Mouse (Mus musculus): Measurements from ENCODE around the gene Rnf31. TPM values are rescaled to one million over a fixed set of nuclear protein-coding genes. Genes with fewer than 3 reads are reported as not detected.
A peak's percentile ranks its signal among the peaks of the same experiment; 100 is the strongest.

Rnf31 gene
- polyA plus RNA-seq (2016; fragmentation: Nextera tagmentation; extraction: Ambion mirVana), result 20.6 and 25.4 TPM in 2 replicates

GRCm38 (mm10) chr14:55591331-55591891 lies at the start of gene Rnf31:
Rnf31 (plus strand) TSS chr14:55591708.
- Histone ChIP-seq H3K9me3 (no peaks in the 10 kb centered on the region), H3K27me3 (no peaks in the 10 kb centered on the region), H3K27ac (peak within 1 kb of the TSS; percentile 97), H3K4me3 (peak within 1 kb of the TSS; percentile 71), H3K36me3 (peaks cover 32% of the 10 kb centered on the region), H3K4me2 (replicated peaks) (peak within 1 kb of the TSS; percentile 88), H3K4me1 (peaks cover 23% of the 10 kb centered on the region), H3K9ac (peak within 1 kb of the TSS; percentile 77)
- ATAC-seq (ENCODE audit: insufficient number of reproducible peaks, insufficient read depth, low FRiP score, low TSS enrichment), result peak; percentile 91
- under 1% methylated on average over 33 of the region's 33 CpGs for WGBS

DNA sequence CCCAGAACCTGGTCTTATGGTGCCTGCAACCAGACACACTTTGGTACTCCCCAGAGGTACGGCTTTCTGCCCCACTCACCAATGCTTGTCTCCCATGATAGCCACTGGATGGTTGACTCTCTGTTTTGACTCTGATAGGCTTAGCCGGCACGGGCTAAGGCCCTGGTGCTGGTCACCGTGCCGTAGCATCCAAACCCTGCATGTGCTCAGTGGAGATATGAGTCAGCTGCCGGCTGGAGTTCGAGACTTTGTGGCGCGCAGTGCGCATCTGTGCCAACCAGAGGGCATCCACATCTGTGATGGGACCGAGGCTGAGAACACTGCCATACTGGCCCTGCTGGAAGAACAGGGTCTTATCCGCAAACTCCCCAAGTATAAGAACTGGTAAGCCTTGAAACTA lies 49.2 kb upstream of the Rnf31 start:
- H3K4me3 ChIP-seq, result no peak overlapping the region
- H3K27ac ChIP-seq, result no peak overlapping the region
- H3K27me3 ChIP-seq, result no peaks in the 10 kb centered on the region
- no peaks in the 10 kb centered on the region for H3K9me3 ChIP-seq
- peaks cover 29% of the 10 kb centered on the region for H3K36me3 ChIP-seq
- no peak for ATAC-seq (ENCODE audit: insufficient number of reproducible peaks, insufficient read depth, low FRiP score, low TSS enrichment)
- 97% methylated on average over 12 of the region's 12 CpGs for WGBS
- H3K4me1 ChIP-seq, result peaks cover 11% of the 10 kb centered on the region
- no peak overlapping the region for H3K4me2 ChIP-seq (replicated peaks)
- no peak overlapping the region for H3K9ac ChIP-seq

DNA sequence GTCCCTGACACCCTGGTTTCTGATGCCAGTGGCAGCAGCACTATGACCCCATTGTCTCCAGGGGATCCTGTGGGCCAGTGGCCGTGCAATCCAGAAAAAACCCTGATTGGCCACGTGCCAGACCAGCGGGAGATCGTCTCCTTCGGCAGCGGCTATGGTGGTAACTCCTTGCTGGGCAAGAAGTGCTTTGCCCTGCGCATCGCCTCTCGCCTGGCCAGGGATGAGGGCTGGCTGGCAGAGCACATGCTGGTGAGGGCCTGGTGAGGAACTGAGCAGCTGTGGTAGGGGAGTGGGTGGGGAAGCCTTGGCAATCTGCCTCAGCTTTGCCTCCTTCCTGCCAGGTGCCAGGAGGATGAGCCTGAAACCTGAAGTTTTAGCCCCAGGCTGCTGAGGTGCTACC lies 47.2 kb upstream of the Rnf31 start:
- no peak for ATAC-seq (ENCODE audit: insufficient number of reproducible peaks, insufficient read depth, low FRiP score, low TSS enrichment)
- Histone ChIP-seq H3K4me3 (no peak overlapping the region), H3K9ac (no peak overlapping the region), H3K27me3 (no peaks in the 10 kb centered on the region), H3K27ac (no peak overlapping the region), H3K4me1 (peaks cover 11% of the 10 kb centered on the region), H3K9me3 (no peaks in the 10 kb centered on the region), H3K36me3 (peaks cover 49% of the 10 kb centered on the region), H3K4me2 (replicated peaks) (no peak overlapping the region)
- WGBS, result 86% methylated on average over 9 of the region's 9 CpGs

GRCm38 (mm10) chr14:55550191-55550590 lies 41.3 kb upstream of the Rnf31 start:
- Histone ChIP-seq H3K27me3 (no peaks in the 10 kb centered on the region), H3K36me3 (peaks cover 29% of the 10 kb centered on the region), H3K9me3 (no peaks in the 10 kb centered on the region), H3K4me3 (no peak overlapping the region), H3K4me1 (no peaks in the 10 kb centered on the region), H3K27ac (no peak overlapping the region), H3K9ac (no peak overlapping the region), H3K4me2 (replicated peaks) (no peak overlapping the region)
- WGBS, result 86% methylated on average over 6 of the region's 6 CpGs
- ATAC-seq (ENCODE audit: insufficient number of reproducible peaks, insufficient read depth, low FRiP score, low TSS enrichment), result no peak

GRCm38 (mm10) chr14:55551347-55551746 lies 40.2 kb upstream of the Rnf31 start:
- Histone ChIP-seq H3K27ac (no peak overlapping the region), H3K4me1 (no peaks in the 10 kb centered on the region), H3K36me3 (peaks cover 20% of the 10 kb centered on the region), H3K4me2 (replicated peaks) (no peak overlapping the region), H3K27me3 (no peaks in the 10 kb centered on the region), H3K9ac (no peak overlapping the region), H3K4me3 (no peak overlapping the region), H3K9me3 (no peaks in the 10 kb centered on the region)
- no peak for ATAC-seq (ENCODE audit: insufficient number of reproducible peaks, insufficient read depth, low FRiP score, low TSS enrichment)
- 75% methylated on average over 5 of the region's 5 CpGs for WGBS

GRCm38 (mm10) chr14:55551794-55552193 lies 39.7 kb upstream of the Rnf31 start:
- no peak overlapping the region for H3K4me2 ChIP-seq (replicated peaks)
- H3K9me3 ChIP-seq, result no peaks in the 10 kb centered on the region
- no peak overlapping the region for H3K9ac ChIP-seq
- no peak overlapping the region for H3K27ac ChIP-seq
- WGBS, result 94% methylated on average over 8 of the region's 8 CpGs
- ATAC-seq (ENCODE audit: insufficient number of reproducible peaks, insufficient read depth, low FRiP score, low TSS enrichment), result no peak
- H3K4me3 ChIP-seq, result no peak overlapping the region
- H3K36me3 ChIP-seq, result peaks cover 20% of the 10 kb centered on the region
- no peaks in the 10 kb centered on the region for H3K27me3 ChIP-seq
- peaks cover 2% of the 10 kb centered on the region; the same call in 1 of the 2 replicates for H3K4me1 ChIP-seq

DNA sequence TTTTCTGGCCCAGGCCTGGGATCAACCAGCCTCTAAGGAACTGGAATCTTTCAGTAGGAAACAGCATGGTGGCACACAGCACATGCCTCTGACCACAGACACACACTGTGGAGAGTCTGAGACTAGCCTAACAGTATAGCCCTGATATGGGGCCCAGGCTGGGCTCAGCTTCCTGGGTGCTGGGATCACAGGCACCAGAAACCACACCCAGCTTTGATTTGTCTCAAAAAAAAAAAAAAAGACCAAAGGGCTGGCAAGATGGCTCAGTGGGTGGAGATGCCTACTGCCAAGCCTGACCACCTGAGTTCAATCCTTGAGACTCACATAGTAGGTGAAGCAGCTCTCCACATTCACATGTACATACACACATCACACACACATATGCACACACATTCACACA lies 36.9 kb upstream of the Rnf31 start:
- H3K4me1 ChIP-seq, result peaks cover 6% of the 10 kb centered on the region; the same call in 1 of the 2 replicates
- H3K9ac ChIP-seq, result no peak overlapping the region
- no peak overlapping the region for H3K27ac ChIP-seq
- no peak for ATAC-seq (ENCODE audit: insufficient number of reproducible peaks, insufficient read depth, low FRiP score, low TSS enrichment)
- no peak overlapping the region for H3K4me2 ChIP-seq (replicated peaks)
- no peak overlapping the region for H3K4me3 ChIP-seq
- H3K9me3 ChIP-seq, result no peaks in the 10 kb centered on the region
- H3K27me3 ChIP-seq, result no peaks in the 10 kb centered on the region
- H3K36me3 ChIP-seq, result no peaks in the 10 kb centered on the region

GRCm38 (mm10) chr14:55555788-55556187 lies 35.7 kb upstream of the Rnf31 start:
- no peaks in the 10 kb centered on the region for H3K9me3 ChIP-seq
- no peak overlapping the region for H3K27ac ChIP-seq
- WGBS, result 79% methylated on average over 3 of the region's 3 CpGs
- H3K27me3 ChIP-seq, result no peaks in the 10 kb centered on the region
- no peak overlapping the region for H3K4me3 ChIP-seq
- no peaks in the 10 kb centered on the region for H3K36me3 ChIP-seq
- H3K9ac ChIP-seq, result no peak overlapping the region
- H3K4me2 ChIP-seq (replicated peaks), result no peak overlapping the region
- ATAC-seq (ENCODE audit: insufficient number of reproducible peaks, insufficient read depth, low FRiP score, low TSS enrichment), result no peak
- peaks cover 6% of the 10 kb centered on the region; the same call in 1 of the 2 replicates for H3K4me1 ChIP-seq

DNA sequence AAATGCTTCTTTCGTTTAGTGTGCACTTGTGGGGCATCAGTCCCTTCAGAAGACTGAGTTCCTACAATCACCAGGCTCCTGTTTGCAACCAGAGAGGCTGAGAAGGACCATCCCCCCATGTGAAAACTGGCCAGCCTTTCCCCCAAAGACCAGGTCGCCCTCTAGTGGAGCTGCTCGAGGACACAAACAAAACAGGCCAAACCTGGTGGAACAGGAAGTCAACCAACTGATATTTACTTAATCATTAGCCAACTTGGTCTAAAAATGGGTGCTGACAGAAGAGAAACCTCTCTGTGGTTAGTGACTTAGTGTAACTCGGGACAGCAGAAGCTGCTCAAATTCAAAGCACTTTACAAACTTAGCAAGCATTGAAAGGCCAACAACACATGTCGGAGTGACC lies 34.5 kb upstream of the Rnf31 start:
- 28% methylated on average over 5 of the region's 5 CpGs for WGBS
- Histone ChIP-seq H3K9me3 (no peaks in the 10 kb centered on the region), H3K4me2 (replicated peaks) (no peak overlapping the region), H3K4me1 (peaks cover 16% of the 10 kb centered on the region), H3K27me3 (no peaks in the 10 kb centered on the region), H3K9ac (no peak overlapping the region), H3K36me3 (no peaks in the 10 kb centered on the region), H3K27ac (no peak overlapping the region), H3K4me3 (no peak overlapping the region)
- ATAC-seq (ENCODE audit: insufficient number of reproducible peaks, insufficient read depth, low FRiP score, low TSS enrichment), result no peak

DNA sequence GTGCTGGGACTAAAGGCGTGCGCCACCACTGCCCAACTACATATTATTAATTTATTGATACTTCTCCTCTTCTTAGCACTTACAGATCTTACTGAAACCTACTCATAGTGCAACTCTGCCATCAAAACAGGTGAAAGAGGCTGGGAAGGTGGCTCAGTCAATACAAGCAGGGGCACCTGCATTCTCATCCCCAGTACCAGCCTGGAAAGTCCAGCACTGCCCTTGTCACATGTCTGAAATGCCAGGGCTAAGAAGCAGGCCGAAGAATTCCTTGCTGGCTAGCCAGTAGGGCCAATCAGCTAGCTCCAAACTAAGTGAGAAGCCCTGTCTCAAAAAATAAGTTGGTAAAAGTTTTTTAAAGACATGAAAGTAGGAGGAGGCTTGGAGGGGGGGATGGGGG lies 33.9 kb upstream of the Rnf31 start:
- 91% methylated on average over 3 of the region's 3 CpGs for WGBS
- no peaks in the 10 kb centered on the region for H3K27me3 ChIP-seq

DNA sequence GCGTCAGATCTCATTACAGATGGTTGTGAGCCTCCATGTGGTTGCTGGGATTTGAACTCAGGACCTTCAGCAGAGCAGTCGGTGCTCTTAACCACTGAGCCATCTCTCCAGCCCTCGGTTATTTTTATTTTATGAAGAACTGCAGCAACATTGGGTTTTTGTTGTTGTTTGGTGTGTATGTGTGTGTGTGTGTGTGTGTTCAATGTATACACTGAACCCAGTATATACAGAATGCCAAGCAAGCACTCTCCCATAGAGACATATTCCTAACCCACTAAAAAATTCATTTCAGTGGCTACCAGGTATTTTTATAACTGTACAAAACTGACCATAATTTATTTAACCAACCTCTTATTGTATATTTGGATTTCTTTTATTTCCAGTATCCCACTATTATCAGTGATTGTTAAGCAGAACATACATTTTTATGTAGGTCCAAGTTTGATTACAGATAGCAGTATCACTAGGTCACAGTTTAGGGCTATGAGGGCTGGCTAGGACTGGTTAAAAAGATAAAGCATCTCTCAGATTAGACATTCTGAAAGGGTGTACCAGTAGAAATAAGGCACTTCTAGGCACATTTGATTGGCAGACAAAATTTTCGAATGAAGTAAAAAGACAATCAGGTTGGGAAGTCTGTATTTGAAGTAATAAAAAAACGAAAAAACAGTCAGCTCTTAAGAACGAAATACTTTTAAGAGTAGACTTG lies 32.6 kb upstream of the Rnf31 start:
- Histone ChIP-seq H3K4me3 (peak overlapping the region; percentile 67), H3K27me3 (no peaks in the 10 kb centered on the region), H3K9me3 (no peaks in the 10 kb centered on the region), H3K27ac (no peak overlapping the region), H3K36me3 (peaks cover 7% of the 10 kb centered on the region), H3K4me1 (peaks cover 18% of the 10 kb centered on the region), H3K9ac (peak overlapping the region; percentile 80; the same call in 1 of the 2 replicates), H3K4me2 (replicated peaks) (peak overlapping the region; percentile 70)
- ATAC-seq (ENCODE audit: insufficient number of reproducible peaks, insufficient read depth, low FRiP score, low TSS enrichment), result no peak
- 55% methylated on average over 6 of the region's 6 CpGs for WGBS

More for the DNA sequence above, 33.9 kb upstream of the Rnf31 start:
- no peak overlapping the region for H3K27ac ChIP-seq
- no peak for ATAC-seq (ENCODE audit: insufficient number of reproducible peaks, insufficient read depth, low FRiP score, low TSS enrichment)
- no peak overlapping the region for H3K9ac ChIP-seq
- no peak overlapping the region for H3K4me3 ChIP-seq
- no peaks in the 10 kb centered on the region for H3K36me3 ChIP-seq
- no peaks in the 10 kb centered on the region for H3K9me3 ChIP-seq
- H3K4me2 ChIP-seq (replicated peaks), result no peak overlapping the region
- peaks cover 18% of the 10 kb centered on the region for H3K4me1 ChIP-seq

DNA sequence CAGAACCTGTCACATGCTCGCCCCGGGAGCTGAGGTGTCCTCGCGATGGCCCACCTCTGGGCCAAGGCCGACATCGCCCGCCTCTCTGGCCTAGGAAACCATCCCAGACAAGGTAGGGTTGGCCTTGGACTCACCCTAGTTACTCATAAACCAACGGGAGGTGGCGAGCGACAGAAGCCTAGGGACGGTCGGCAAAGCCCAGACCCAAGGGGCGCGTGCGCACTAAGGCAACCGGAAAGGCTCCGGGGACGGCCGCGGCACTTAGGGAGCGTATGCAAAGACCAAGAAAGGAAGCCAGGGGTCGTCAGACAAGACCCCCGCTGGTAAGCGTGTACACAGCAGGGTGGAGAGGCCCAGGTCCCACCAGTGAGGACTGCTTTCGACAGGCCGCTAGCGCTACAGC lies 31.7 kb upstream of the Rnf31 start, which contains the start of gene Dcaf11:
Gene Dcaf11 (plus strand): TSS at position 208 of the 403 bp plus-strand sequence.
- Histone ChIP-seq H3K4me1 (peaks cover 18% of the 10 kb centered on the region), H3K9me3 (no peaks in the 10 kb centered on the region), H3K27ac (peak within 1 kb of the TSS; percentile 95), H3K36me3 (peaks cover 16% of the 10 kb centered on the region), H3K9ac (peak within 1 kb of the TSS; percentile 80), H3K27me3 (no peaks in the 10 kb centered on the region), H3K4me2 (replicated peaks) (peak within 1 kb of the TSS; percentile 70), H3K4me3 (peak within 1 kb of the TSS; percentile 67)
- WGBS, result under 1% methylated on average over 27 of the region's 27 CpGs
- ATAC-seq (ENCODE audit: insufficient number of reproducible peaks, insufficient read depth, low FRiP score, low TSS enrichment), result peak; percentile 85

Measured in embryonic facial prominence, embryonic 12.5 days (tissue).